Comparison of ENCODE assay signal across 8 mouse cellular contexts in the genomic region with DNA sequence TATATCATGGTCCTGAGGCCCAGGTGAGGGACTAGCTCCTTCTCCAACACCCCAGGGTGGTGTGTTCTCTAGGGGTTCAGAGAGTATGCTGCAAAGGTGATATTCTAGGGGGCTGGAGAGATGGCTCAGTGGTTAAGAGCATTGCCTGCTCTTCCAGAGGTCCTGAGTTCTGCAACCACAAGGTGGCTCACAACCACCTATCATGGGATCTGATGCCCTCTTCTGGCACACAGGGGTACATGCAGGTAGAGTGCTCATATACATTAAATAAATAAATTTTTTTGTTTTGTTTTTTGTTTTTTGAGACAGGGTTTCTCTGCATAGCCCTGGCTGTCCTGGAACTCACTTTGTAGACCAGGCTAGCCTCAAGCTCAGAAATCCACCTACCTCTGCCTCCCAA.
DNase-seq lines count a peak whose midpoint lies in the region; ATAC-seq and TF ChIP-seq lines count a peak whose summit lies in the region.
"Not testable (repeated sequence)": the region's sequence is repeated elsewhere in the genome, so short reads cannot be mapped to it uniquely, and the experiment has no call there.

No protein-coding gene starts in this region.

- not testable (repeated sequence) for H3K9ac ChIP-seq in forebrain, postnatal 0 days; lung, postnatal 0 days (replicated peaks; ENCODE audit: low read depth)

- not testable (repeated sequence) for ATAC-seq in forebrain, postnatal 0 days; lung, postnatal 0 days

- H3K4me2 ChIP-seq in forebrain, postnatal 0 days (ENCODE audit: low read depth); lung, postnatal 0 days (replicated peaks; ENCODE audit: low read depth, low read length): not testable (repeated sequence)

- not testable (repeated sequence) for H3K27me3 ChIP-seq in forebrain, postnatal 0 days (ENCODE audit: insufficient read depth, low read length); lung, postnatal 0 days (replicated peaks; ENCODE audit: insufficient read depth, low read length)

- intact Hi-C loops in left cerebral cortex, adult 2 months (cut with DNase I): not testable (repeated sequence)

- TF ChIP-seq CTCF in forebrain, postnatal 0 days (IDR thresholded peaks at IDR 0.05; ENCODE audit: low read depth): peak; percentile 37
- peak; percentile 15; the same call in 1 of the 2 replicates for TF ChIP-seq CTCF in left cerebral cortex, adult 2 months (IDR thresholded peaks at IDR 0.05)
- TF ChIP-seq CTCF in lung, postnatal 0 days (IDR thresholded peaks at IDR 0.05): peak; percentile 63

- peak; percentile 22 to 25 for DNase-seq in B cell, adult 2 months
- DNase-seq in ES-CJ7 (ENCODE audit: low read depth, low spot score) (peak; percentile 64), ZHBTc4 (ENCODE audit: low read depth, low spot score) (peak; percentile 76)
- not testable (repeated sequence) for DNase-seq in forebrain, postnatal 0 days; left cerebral cortex, adult 2 months (ENCODE audit: extremely low spot score in 1 of 2, low spot score in 2 of 2); lung, postnatal 0 days (ENCODE audit: low spot score)
- peak; percentile 49 for DNase-seq in induced T-regulatory cell, adult 2 months (ENCODE audit: low read depth)
- DNase-seq in thymus, postnatal 0 days (ENCODE audit: low spot score): peak; percentile 22

- not testable (repeated sequence) for H3K4me1 ChIP-seq in forebrain, postnatal 0 days (ENCODE audit: insufficient read depth)
- H3K4me1 ChIP-seq in lung, postnatal 0 days (ENCODE audit: insufficient read depth, low read depth, low read length): peaks cover 23% of the 10 kb centered on the region; the same call in 1 of the 2 replicates

- H3K36me3 ChIP-seq in forebrain, postnatal 0 days (ENCODE audit: insufficient read depth); lung, postnatal 0 days (ENCODE audit: insufficient read depth, low read length): not testable (repeated sequence)

- H3K9me3 ChIP-seq in forebrain, postnatal 0 days (ENCODE audit: low read length); lung, postnatal 0 days (ENCODE audit: low read length): not testable (repeated sequence)

- not testable (repeated sequence) for H3K27ac ChIP-seq in forebrain, postnatal 0 days (ENCODE audit: low read depth, low read length); left cerebral cortex, adult 2 months; lung, postnatal 0 days (ENCODE audit: low read length)

- not testable (repeated sequence) for H3K4me3 ChIP-seq in forebrain, postnatal 0 days (ENCODE audit: low read depth, low read length); left cerebral cortex, adult 2 months; lung, postnatal 0 days (ENCODE audit: low read depth, low read length)

- not testable (repeated sequence) for TF ChIP-seq EP300 in lung, postnatal 0 days (IDR thresholded peaks at IDR 0.05)
